Mouse (Mus musculus): Measurements from ENCODE around the gene Zfp827. TPM values are rescaled to one million over a fixed set of nuclear protein-coding genes. Genes with fewer than 3 reads are reported as not detected.

Zfp827 gene
- polyA plus RNA-seq, 1 experiment from 2014 or later = 10.6 TPM

DNA sequence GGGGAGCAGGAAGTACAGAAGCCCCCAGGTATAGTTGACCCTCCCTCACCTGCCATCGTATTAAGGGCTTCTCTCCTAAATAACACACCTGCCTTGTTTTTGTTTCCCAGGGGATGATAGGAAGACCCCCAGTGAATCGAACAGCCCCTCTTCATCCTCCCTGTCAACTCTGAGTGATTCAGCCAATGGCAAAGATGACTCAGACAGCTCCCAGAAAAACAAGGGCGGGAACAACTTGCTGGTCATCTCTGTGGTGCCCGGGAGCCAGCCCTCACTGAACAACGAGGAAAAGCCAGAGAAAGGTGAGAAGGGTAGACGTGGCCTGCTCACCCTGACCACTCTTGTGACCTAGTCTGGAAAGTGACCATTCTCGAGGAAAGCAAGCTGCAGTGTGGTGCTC, 157.3 kb downstream of the Zfp827 start:
- ATAC-seq (replicated peaks; ENCODE audit: low FRiP score, low TSS enrichment, low read depth) (no peak), DNase-seq (ENCODE audit: low spot score) (no peak)
- Histone ChIP-seq H3K4me2 (ENCODE audit: low read length) (no peak overlapping the region), H3K27ac (ENCODE audit: low read depth) (no peak overlapping the region), H3K36me3 (ENCODE audit: control insufficient read depth, insufficient read depth, low read length) (peaks cover 91% of the 10 kb centered on the region), H3K4me1 (replicated peaks; ENCODE audit: control insufficient read depth, insufficient read depth, low read length) (no peaks in the 10 kb centered on the region), H3K9me3 (ENCODE audit: control insufficient read depth, low read length) (no peaks in the 10 kb centered on the region), H3K27me3 (replicated peaks; ENCODE audit: control insufficient read depth, insufficient read depth, low read length) (no peaks in the 10 kb centered on the region), H3K4me3 (ENCODE audit: low read depth, low read length) (no peak overlapping the region), H3K9ac (ENCODE audit: low read length) (no peak overlapping the region)
- WGBS = 87% methylated on average over 7 of the region's 7 CpGs

DNA sequence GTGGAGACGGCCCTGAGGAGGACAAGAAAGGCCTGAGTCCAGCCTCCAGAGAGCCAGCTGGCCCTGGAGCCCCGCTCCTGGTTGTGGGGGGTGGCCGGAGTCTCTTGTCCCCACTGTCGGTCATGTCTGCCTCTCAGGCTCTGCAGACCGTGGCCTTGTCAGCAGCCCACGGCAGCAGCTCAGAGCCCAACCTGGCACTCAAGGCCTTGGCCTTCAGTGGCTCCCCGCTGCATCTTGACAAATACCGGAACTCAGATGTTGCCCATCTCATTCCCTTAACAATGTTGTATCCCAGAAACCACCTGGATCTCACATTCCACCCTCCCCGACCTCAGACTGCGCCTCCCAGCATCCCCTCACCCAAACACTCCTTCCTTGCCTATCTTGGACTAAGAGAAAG, 161.8 kb downstream of the Zfp827 start:
- WGBS = 96% methylated on average over 10 of the region's 10 CpGs
- Histone ChIP-seq H3K4me3 (ENCODE audit: low read depth, low read length) (no peak overlapping the region), H3K27me3 (replicated peaks; ENCODE audit: control insufficient read depth, insufficient read depth, low read length) (no peaks in the 10 kb centered on the region), H3K36me3 (ENCODE audit: control insufficient read depth, insufficient read depth, low read length) (peaks cover 74% of the 10 kb centered on the region), H3K9me3 (ENCODE audit: control insufficient read depth, low read length) (no peaks in the 10 kb centered on the region), H3K27ac (ENCODE audit: low read depth) (no peak overlapping the region), H3K4me1 (replicated peaks; ENCODE audit: control insufficient read depth, insufficient read depth, low read length) (no peaks in the 10 kb centered on the region), H3K4me2 (ENCODE audit: low read length) (no peak overlapping the region), H3K9ac (ENCODE audit: low read length) (no peak overlapping the region)
- no peak for ATAC-seq (replicated peaks; ENCODE audit: low FRiP score, low TSS enrichment, low read depth)
- DNase-seq (ENCODE audit: low spot score) = no peak

DNA sequence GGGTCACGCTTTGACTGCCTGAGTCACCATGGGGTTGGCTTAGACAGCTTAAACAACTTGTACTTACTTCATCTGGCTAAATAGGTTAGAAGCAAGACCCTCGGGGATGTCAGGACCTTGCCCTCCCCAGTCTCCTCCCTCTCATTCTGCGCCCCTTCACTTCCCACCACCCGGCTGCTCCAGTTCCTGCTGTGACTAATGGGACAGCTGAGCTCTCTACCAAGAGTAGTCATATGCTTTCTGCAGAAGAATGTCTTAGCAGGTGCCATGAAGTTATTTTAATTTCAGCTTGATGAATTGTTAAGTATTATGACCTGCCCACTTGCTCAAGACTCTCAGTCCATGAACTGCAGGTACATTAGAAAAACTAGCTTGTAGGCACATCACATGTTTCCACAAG, 168.2 kb downstream of the Zfp827 start:
- peaks cover 13% of the 10 kb centered on the region for H3K36me3 ChIP-seq (ENCODE audit: control insufficient read depth, insufficient read depth, low read length)
- no peak overlapping the region for H3K4me3 ChIP-seq (ENCODE audit: low read depth, low read length)
- H3K27ac ChIP-seq (ENCODE audit: low read depth) = no peak overlapping the region
- H3K9me3 ChIP-seq (ENCODE audit: control insufficient read depth, low read length) = no peaks in the 10 kb centered on the region
- ATAC-seq (replicated peaks; ENCODE audit: low FRiP score, low TSS enrichment, low read depth) = no peak
- no peak for DNase-seq (ENCODE audit: low spot score)
- no peaks in the 10 kb centered on the region for H3K27me3 ChIP-seq (replicated peaks; ENCODE audit: control insufficient read depth, insufficient read depth, low read length)
- H3K4me2 ChIP-seq (ENCODE audit: low read length) = no peak overlapping the region
- 80% methylated on average over 4 of the region's 4 CpGs for WGBS
- H3K9ac ChIP-seq (ENCODE audit: low read length) = no peak overlapping the region
- no peaks in the 10 kb centered on the region for H3K4me1 ChIP-seq (replicated peaks; ENCODE audit: control insufficient read depth, insufficient read depth, low read length)

DNA sequence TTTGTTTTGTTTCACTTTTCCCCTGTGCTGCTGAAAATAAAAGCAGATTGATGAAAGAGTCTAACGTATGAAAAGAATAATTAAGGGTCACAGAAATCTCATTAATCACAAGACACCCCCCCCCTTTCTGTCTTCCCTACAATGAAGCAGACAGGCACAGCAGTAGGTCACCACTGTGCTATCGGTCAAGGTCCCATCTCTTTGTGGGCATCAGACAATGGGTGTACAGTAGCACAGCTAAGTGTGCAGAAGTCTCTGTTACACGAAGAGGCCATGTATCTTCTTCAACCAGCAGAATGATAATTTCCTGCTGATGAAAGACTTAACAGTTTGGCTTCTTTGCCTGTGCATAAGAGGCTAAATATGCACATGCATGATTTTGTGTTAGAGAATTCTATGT, 170.4 kb downstream of the Zfp827 start:
- no peak overlapping the region for H3K4me2 ChIP-seq (ENCODE audit: low read length)
- H3K4me3 ChIP-seq (ENCODE audit: low read depth, low read length) = no peak overlapping the region
- no peaks in the 10 kb centered on the region; the same call in 1 of the 2 replicates for H3K4me1 ChIP-seq (replicated peaks; ENCODE audit: control insufficient read depth, insufficient read depth, low read length)
- no peak for DNase-seq (ENCODE audit: low spot score)
- no peak overlapping the region for H3K9ac ChIP-seq (ENCODE audit: low read length)
- no peaks in the 10 kb centered on the region for H3K9me3 ChIP-seq (ENCODE audit: control insufficient read depth, low read length)
- no peak for ATAC-seq (replicated peaks; ENCODE audit: low FRiP score, low TSS enrichment, low read depth)
- no peaks in the 10 kb centered on the region for H3K27me3 ChIP-seq (replicated peaks; ENCODE audit: control insufficient read depth, insufficient read depth, low read length)
- no peak overlapping the region for H3K27ac ChIP-seq (ENCODE audit: low read depth)
- WGBS = 78% methylated on average over 3 of the region's 3 CpGs
- H3K36me3 ChIP-seq (ENCODE audit: control insufficient read depth, insufficient read depth, low read length) = peaks cover 4% of the 10 kb centered on the region; the same call in 1 of the 2 replicates

DNA sequence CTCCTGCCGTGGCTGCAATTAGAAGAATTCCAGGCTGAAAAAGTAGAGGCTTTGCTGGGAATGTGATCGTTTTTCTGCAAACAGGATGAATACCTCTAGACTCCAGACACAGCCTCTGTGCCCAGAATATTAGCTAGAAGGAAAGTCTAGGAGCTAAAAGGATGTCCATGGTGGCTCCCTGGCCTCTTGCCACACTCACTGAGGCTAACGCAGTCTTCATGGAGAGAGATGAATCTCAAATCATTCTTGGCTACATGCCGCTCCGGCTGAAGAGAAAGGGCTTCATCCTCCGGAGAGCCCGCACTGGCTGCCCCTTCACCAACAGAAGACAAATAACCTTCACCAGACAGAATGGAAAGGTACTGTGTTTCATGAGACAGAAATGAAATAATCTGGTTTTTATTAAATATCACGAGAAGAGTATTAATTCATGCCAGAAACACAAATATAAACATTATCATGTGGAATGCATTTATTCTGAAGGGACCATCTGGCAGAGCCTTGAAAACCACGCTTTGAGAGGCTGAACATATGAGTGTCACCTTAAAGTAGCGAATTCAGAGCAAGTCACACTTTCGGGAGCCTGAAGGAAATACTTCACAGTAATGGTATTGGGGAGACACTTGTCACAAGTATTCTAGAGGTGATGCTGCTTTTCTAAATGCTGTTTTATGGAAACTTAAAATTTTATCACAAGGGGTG, 173.4 kb downstream of the Zfp827 start:
- H3K4me1 ChIP-seq (replicated peaks; ENCODE audit: control insufficient read depth, insufficient read depth, low read length) = no peaks in the 10 kb centered on the region; the same call in 1 of the 2 replicates
- H3K27ac ChIP-seq (ENCODE audit: low read depth) = no peak overlapping the region
- no peak overlapping the region for H3K4me3 ChIP-seq (ENCODE audit: low read depth, low read length)
- no peak for DNase-seq (ENCODE audit: low spot score)
- H3K36me3 ChIP-seq (ENCODE audit: control insufficient read depth, insufficient read depth, low read length) = no peaks in the 10 kb centered on the region
- WGBS = 55% methylated on average over 11 of the region's 11 CpGs
- no peaks in the 10 kb centered on the region for H3K9me3 ChIP-seq (ENCODE audit: control insufficient read depth, low read length)
- no peak overlapping the region for H3K4me2 ChIP-seq (ENCODE audit: low read length)
- no peak overlapping the region for H3K9ac ChIP-seq (ENCODE audit: low read length)
- ATAC-seq (replicated peaks; ENCODE audit: low FRiP score, low TSS enrichment, low read depth) = no peak
- H3K27me3 ChIP-seq (replicated peaks; ENCODE audit: control insufficient read depth, insufficient read depth, low read length) = no peaks in the 10 kb centered on the region

DNA sequence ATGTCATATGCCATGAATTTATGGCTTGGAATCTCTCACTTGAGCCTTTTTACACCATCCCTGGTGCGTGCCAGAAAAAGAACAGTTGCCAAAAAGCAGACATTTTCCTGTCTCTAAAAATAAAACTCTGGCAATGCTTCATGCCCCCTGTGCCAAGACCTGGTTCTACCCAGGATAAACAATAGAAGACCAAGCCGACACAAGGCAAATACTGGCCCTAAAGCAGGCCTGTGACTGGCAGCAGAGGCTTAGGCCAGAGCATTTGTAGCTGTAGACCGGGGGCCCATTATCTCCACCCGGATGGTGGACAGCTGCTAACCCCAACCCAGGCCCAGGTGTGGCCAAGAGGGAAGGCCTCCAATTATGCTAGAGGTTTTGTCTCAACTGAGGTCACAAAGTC, 178.7 kb downstream of the Zfp827 start:
- Histone ChIP-seq H3K4me2 (ENCODE audit: low read length) (no peak overlapping the region), H3K9ac (ENCODE audit: low read length) (no peak overlapping the region), H3K27ac (ENCODE audit: low read depth) (no peak overlapping the region), H3K4me3 (ENCODE audit: low read depth, low read length) (no peak overlapping the region), H3K27me3 (replicated peaks; ENCODE audit: control insufficient read depth, insufficient read depth, low read length) (no peaks in the 10 kb centered on the region), H3K4me1 (replicated peaks; ENCODE audit: control insufficient read depth, insufficient read depth, low read length) (peaks cover 24% of the 10 kb centered on the region), H3K36me3 (ENCODE audit: control insufficient read depth, insufficient read depth, low read length) (no peaks in the 10 kb centered on the region), H3K9me3 (ENCODE audit: control insufficient read depth, low read length) (no peaks in the 10 kb centered on the region)
- 68% methylated on average over 4 of the region's 4 CpGs for WGBS
- DNase-seq (ENCODE audit: low spot score) (no peak), ATAC-seq (replicated peaks; ENCODE audit: low FRiP score, low TSS enrichment, low read depth) (no peak)

DNA sequence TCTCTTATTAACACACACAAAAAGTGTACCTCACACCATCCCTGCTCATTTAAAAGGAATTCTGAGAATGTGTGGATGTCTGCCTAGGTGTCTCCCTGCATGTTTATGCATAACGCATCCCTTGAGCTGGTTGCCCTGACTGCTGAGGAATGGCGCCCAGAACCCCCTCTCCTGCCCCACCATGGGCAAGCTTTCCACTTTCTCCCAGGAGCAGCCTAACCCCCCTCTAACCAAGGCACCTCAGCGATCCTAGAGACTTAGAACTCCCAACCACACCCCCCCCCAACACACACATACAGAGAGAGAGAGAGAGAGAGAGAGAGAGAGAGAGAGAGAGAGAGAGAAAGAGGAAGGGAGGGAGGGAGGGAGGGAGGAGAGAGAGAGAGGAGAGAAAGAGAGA, 179.9 kb downstream of the Zfp827 start:
- DNase-seq (ENCODE audit: low spot score) = no peak
- peaks cover 24% of the 10 kb centered on the region for H3K4me1 ChIP-seq (replicated peaks; ENCODE audit: control insufficient read depth, insufficient read depth, low read length)
- no peak overlapping the region for H3K4me3 ChIP-seq (ENCODE audit: low read depth, low read length)
- no peaks in the 10 kb centered on the region for H3K36me3 ChIP-seq (ENCODE audit: control insufficient read depth, insufficient read depth, low read length)
- no peak overlapping the region for H3K9ac ChIP-seq (ENCODE audit: low read length)
- H3K27ac ChIP-seq (ENCODE audit: low read depth) = no peak overlapping the region
- ATAC-seq (replicated peaks; ENCODE audit: low FRiP score, low TSS enrichment, low read depth) = no peak
- H3K27me3 ChIP-seq (replicated peaks; ENCODE audit: control insufficient read depth, insufficient read depth, low read length) = no peaks in the 10 kb centered on the region
- 47% methylated on average over 3 of the region's 3 CpGs for WGBS
- no peaks in the 10 kb centered on the region for H3K9me3 ChIP-seq (ENCODE audit: control insufficient read depth, low read length)
- H3K4me2 ChIP-seq (ENCODE audit: low read length) = no peak overlapping the region

DNA sequence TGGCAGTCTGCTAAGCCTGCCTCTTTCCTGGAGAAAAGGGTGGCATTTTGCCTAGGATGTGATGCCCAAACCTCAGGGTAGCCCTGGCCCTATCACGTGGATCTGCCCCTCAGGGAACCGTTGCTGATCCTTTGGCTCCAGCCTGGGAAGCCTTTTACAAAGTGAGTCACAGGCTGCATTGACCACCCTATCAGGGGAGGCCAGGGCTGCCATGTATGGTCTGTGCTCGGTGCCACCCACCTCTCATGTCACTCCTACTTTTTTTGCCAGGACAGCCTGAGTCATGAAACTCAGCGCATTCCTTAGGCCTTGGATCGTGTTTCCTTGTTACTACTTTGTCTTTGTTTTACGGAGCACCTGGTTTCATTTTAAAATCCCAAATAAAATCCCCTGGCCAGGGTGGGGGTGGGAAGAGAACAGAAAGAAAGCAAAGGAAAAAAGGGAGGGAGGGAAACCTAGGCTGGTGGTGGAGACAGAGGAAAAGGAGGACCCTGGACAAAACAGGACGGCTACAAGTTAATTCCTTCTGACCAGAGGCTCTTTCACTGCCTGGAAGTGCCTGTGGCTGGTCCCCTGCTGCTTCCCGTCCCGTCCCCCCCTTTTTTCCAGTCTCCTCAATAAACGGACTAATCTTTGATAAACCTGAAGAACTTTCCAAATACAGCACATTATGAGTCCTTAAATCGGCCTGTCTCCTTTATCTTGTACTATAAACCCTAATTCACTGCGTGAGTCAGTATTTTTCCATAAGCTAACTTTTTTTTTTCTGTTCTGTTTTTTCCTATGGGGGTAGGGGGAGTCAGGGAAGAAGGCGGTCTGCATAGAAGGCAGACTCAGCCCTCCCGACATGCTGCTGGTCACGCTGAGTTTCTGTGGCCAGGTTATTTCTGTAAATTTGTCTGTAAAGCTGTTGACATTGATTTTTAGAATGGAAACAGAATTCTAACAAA, 180.7 kb downstream of the Zfp827 start:
- ATAC-seq (replicated peaks; ENCODE audit: low FRiP score, low TSS enrichment, low read depth) (peak; percentile 32; the same call in 1 of the 2 replicates), DNase-seq (ENCODE audit: low spot score) (peak; percentile 65)
- Histone ChIP-seq H3K4me2 (ENCODE audit: low read length) (peak overlapping the region; percentile 49), H3K9ac (ENCODE audit: low read length) (peak overlapping the region; percentile 12; the same call in 1 of the 2 replicates), H3K27me3 (replicated peaks; ENCODE audit: control insufficient read depth, insufficient read depth, low read length) (no peaks in the 10 kb centered on the region), H3K36me3 (ENCODE audit: control insufficient read depth, insufficient read depth, low read length) (no peaks in the 10 kb centered on the region), H3K27ac (ENCODE audit: low read depth) (peak overlapping the region; percentile 77), H3K9me3 (ENCODE audit: control insufficient read depth, low read length) (no peaks in the 10 kb centered on the region), H3K4me1 (replicated peaks; ENCODE audit: control insufficient read depth, insufficient read depth, low read length) (peaks cover 24% of the 10 kb centered on the region), H3K4me3 (ENCODE audit: low read depth, low read length) (no peak overlapping the region)
- WGBS = 15% methylated on average over 15 of the region's 15 CpGs

Data from intestine, embryonic 14.5 days (tissue).